Mouse (Mus musculus) myocyte (in vitro differentiated cells): ENCODE measurements around the gene Ppp1r14a. TPM values are rescaled to one million over a fixed set of nuclear protein-coding genes. Genes with fewer than 3 reads are reported as not detected.

Experiments
- H3K27me3 ChIP-seq: one replicate; pipeline ENCODE4 v1.6.1; 2011; ENCODE audit not compliant: control insufficient read depth, insufficient read depth, insufficient read length
- H3K36me3 ChIP-seq: one replicate; pipeline ENCODE4 v1.6.1; 2011; ENCODE audit not compliant: control insufficient read depth, insufficient read depth
- H3K4me2 ChIP-seq: one replicate; pipeline ENCODE4 v1.6.1; 2011; ENCODE audit warnings: low read depth, control low read depth
- H3K4me3 ChIP-seq: one replicate; pipeline ENCODE4 v1.5.1; 2011; ENCODE audit warnings: mild to moderate bottlenecking, control low read depth, moderate library complexity
- H3K79me2 ChIP-seq: one replicate; pipeline ENCODE4 v1.6.1; 2011; ENCODE audit not compliant: control insufficient read depth, insufficient read depth
- H3ac ChIP-seq: one replicate; pipeline ENCODE4 v1.6.1; 2011; ENCODE audit not compliant: control insufficient read depth, insufficient read length
- CEBPB ChIP-seq: IDR thresholded peaks from 2 replicates; pipeline ENCODE4 v1.6.1; 2011; ENCODE audit warnings: mild to moderate bottlenecking, moderate library complexity; ENCODE audit not compliant: poor library complexity, insufficient read depth, severe bottlenecking
- E2F4 ChIP-seq: IDR thresholded peaks from one replicate; pipeline ENCODE4 v1.6.1; 2011; ENCODE audit warnings: mild to moderate bottlenecking, control low read depth, moderate library complexity; ENCODE audit not compliant: insufficient read depth
- MAX ChIP-seq: IDR thresholded peaks from one replicate; pipeline ENCODE4 v1.6.1; 2011; ENCODE audit warnings: low read depth, mild to moderate bottlenecking, control low read depth
- MYOD1 ChIP-seq, 3 experiments: IDR thresholded peaks; one replicate each; pipeline ENCODE4 v1.6.1; 2011; ENCODE audit warnings: control low read depth in 2 of 3, low read depth in 2 of 3, mild to moderate bottlenecking in 2 of 3, moderate library complexity in 1 of 3; ENCODE audit not compliant: insufficient read length in 2 of 3, control insufficient read depth in 1 of 3
- MYOG ChIP-seq, 3 experiments: IDR thresholded peaks; one replicate each; pipeline ENCODE4 v1.6.1; 2011; ENCODE audit warnings: control low read depth in 2 of 3, low read depth in 2 of 3, mild to moderate bottlenecking in 2 of 3; ENCODE audit not compliant: insufficient read length in 2 of 3, control insufficient read depth in 1 of 3, insufficient read depth in 1 of 3
- POLR2A ChIP-seq: IDR thresholded peaks from one replicate; pipeline ENCODE4 v1.6.1; 2011; ENCODE audit warnings: low read depth, mild to moderate bottlenecking, control low read depth, moderate library complexity; ENCODE audit not compliant: insufficient read length
- POLR2AphosphoS2 ChIP-seq: IDR thresholded peaks from one replicate; pipeline ENCODE4 v1.6.1; 2011; ENCODE audit warnings: low read depth, control low read depth; ENCODE audit not compliant: insufficient read length
- REST ChIP-seq: IDR thresholded peaks from one replicate; pipeline ENCODE4 v1.6.1; 2011; ENCODE audit warnings: mild to moderate bottlenecking, control low read depth, moderate library complexity; ENCODE audit not compliant: insufficient read depth, insufficient read length
- SRF ChIP-seq: IDR thresholded peaks from one replicate; pipeline ENCODE4 v1.6.1; 2011; ENCODE audit warnings: low read depth; ENCODE audit not compliant: control insufficient read depth, insufficient read length
- TCF12 ChIP-seq: IDR thresholded peaks from one replicate; pipeline ENCODE4 v1.6.1; 2011; ENCODE audit warnings: mild to moderate bottlenecking, control low read depth; ENCODE audit not compliant: poor library complexity, insufficient read depth, severe bottlenecking
- TCF3 ChIP-seq: IDR thresholded peaks from one replicate; pipeline ENCODE4 v1.6.1; 2011; ENCODE audit warnings: low read depth, control low read depth; ENCODE audit not compliant: insufficient read length
- USF1 ChIP-seq: IDR thresholded peaks from one replicate; pipeline ENCODE4 v1.6.1; 2011; ENCODE audit warnings: low read depth, mild to moderate bottlenecking, control low read depth, moderate library complexity
- polyA plus RNA-seq: library from polyadenylated mRNA; unstranded; fragments of >200 nt; fragmentation: generic; extraction: Trizol; gene quantifications from one replicate; pipeline ENCODE4 v1.2.1, GENCODE M21; 2012; ENCODE audit warnings: missing spikeins

The Ppp1r14a gene
- polyA plus RNA-seq, 1 experiment = 0.35 TPM

GRCm38 (mm10) chr7:29319337-29320307 is 30.5 kb downstream of the Ppp1r14a start:
- no peak overlapping the region for H3K4me2 ChIP-seq

GRCm38 (mm10) chr7:29327087-29327486 is 38.0 kb downstream of the Ppp1r14a start:
- Histone ChIP-seq H3K4me2 (no peak overlapping the region), H3K4me3 (no peak overlapping the region), H3ac (no peak overlapping the region), H3K36me3 (no peaks in the 10 kb centered on the region), H3K27me3 (no peaks in the 10 kb centered on the region), H3K79me2 (no peaks in the 10 kb centered on the region)
- TF ChIP-seq E2F4 = no peak
- no peak for TF ChIP-seq SRF

More at GRCm38 (mm10) chr7:29319337-29320307, 30.5 kb downstream of the Ppp1r14a start:
- H3K79me2 ChIP-seq = no peaks in the 10 kb centered on the region
- H3ac ChIP-seq = no peak overlapping the region
- no peak overlapping the region for H3K4me3 ChIP-seq
- no peak for TF ChIP-seq CEBPB
- no peak for TF ChIP-seq REST
- TF ChIP-seq TCF3 = no peak
- no peak for TF ChIP-seq TCF12
- TF ChIP-seq POLR2AphosphoS2 = no peak
- TF ChIP-seq MYOD1 (IDR thresholded peaks at IDR 0.05; ENCODE audit: control insufficient read depth in 1 of 3, insufficient read length in 2 of 3, low read depth in 2 of 3) = no peak
- no peak for TF ChIP-seq MYOG (IDR thresholded peaks at IDR 0.05; ENCODE audit: control insufficient read depth in 1 of 3, insufficient read depth in 1 of 3, insufficient read length in 2 of 3, low read depth in 2 of 3)
- no peak for TF ChIP-seq USF1
- H3K27me3 ChIP-seq = no peaks in the 10 kb centered on the region
- no peaks in the 10 kb centered on the region for H3K36me3 ChIP-seq

GRCm38 (mm10) chr7:29328984-29329383 is 39.9 kb downstream of the Ppp1r14a start:
- H3K79me2 ChIP-seq = no peaks in the 10 kb centered on the region
- no peak for TF ChIP-seq USF1
- no peak for TF ChIP-seq POLR2AphosphoS2
- no peak for TF ChIP-seq MYOD1 (IDR thresholded peaks at IDR 0.05; ENCODE audit: control insufficient read depth in 1 of 3, insufficient read length in 2 of 3, low read depth in 2 of 3)
- no peak for TF ChIP-seq MYOG (IDR thresholded peaks at IDR 0.05; ENCODE audit: control insufficient read depth in 1 of 3, insufficient read depth in 1 of 3, insufficient read length in 2 of 3, low read depth in 2 of 3)
- TF ChIP-seq TCF12 = no peak
- TF ChIP-seq E2F4 = no peak
- TF ChIP-seq TCF3 = no peak
- no peak for TF ChIP-seq POLR2A
- TF ChIP-seq REST = no peak
- no peak for TF ChIP-seq SRF
- no peak for TF ChIP-seq CEBPB
- TF ChIP-seq MAX = no peak
- no peak overlapping the region for H3ac ChIP-seq
- H3K4me3 ChIP-seq = no peak overlapping the region
- H3K36me3 ChIP-seq = no peaks in the 10 kb centered on the region
- no peak overlapping the region for H3K4me2 ChIP-seq
- no peaks in the 10 kb centered on the region for H3K27me3 ChIP-seq

GRCm38 (mm10) chr7:29334156-29334555 is 45.0 kb downstream of the Ppp1r14a start:
- Histone ChIP-seq H3K4me2 (no peak overlapping the region), H3K4me3 (no peak overlapping the region), H3K36me3 (no peaks in the 10 kb centered on the region), H3K27me3 (no peaks in the 10 kb centered on the region), H3K79me2 (no peaks in the 10 kb centered on the region), H3ac (no peak overlapping the region)
- TF ChIP-seq E2F4 = no peak
- TF ChIP-seq USF1 = no peak
- TF ChIP-seq TCF3 = no peak
- TF ChIP-seq SRF = no peak
- TF ChIP-seq POLR2AphosphoS2 = no peak
- no peak for TF ChIP-seq CEBPB
- no peak for TF ChIP-seq REST
- no peak for TF ChIP-seq MAX
- TF ChIP-seq MYOD1 (IDR thresholded peaks at IDR 0.05; ENCODE audit: control insufficient read depth in 1 of 3, insufficient read length in 2 of 3, low read depth in 2 of 3) = no peak
- no peak for TF ChIP-seq TCF12
- TF ChIP-seq POLR2A = no peak
- no peak for TF ChIP-seq MYOG (IDR thresholded peaks at IDR 0.05; ENCODE audit: control insufficient read depth in 1 of 3, insufficient read depth in 1 of 3, insufficient read length in 2 of 3, low read depth in 2 of 3)

GRCm38 (mm10) chr7:29335276-29335675 is 46.2 kb downstream of the Ppp1r14a start:
- no peak overlapping the region for H3K4me2 ChIP-seq
- no peaks in the 10 kb centered on the region for H3K27me3 ChIP-seq
- H3K79me2 ChIP-seq = no peaks in the 10 kb centered on the region
- H3ac ChIP-seq = no peak overlapping the region
- no peaks in the 10 kb centered on the region for H3K36me3 ChIP-seq
- TF ChIP-seq SRF = no peak
- TF ChIP-seq REST = no peak
- no peak for TF ChIP-seq MYOD1 (IDR thresholded peaks at IDR 0.05; ENCODE audit: control insufficient read depth in 1 of 3, insufficient read length in 2 of 3, low read depth in 2 of 3)
- TF ChIP-seq E2F4 = no peak
- TF ChIP-seq POLR2AphosphoS2 = no peak
- no peak for TF ChIP-seq USF1
- TF ChIP-seq MAX = no peak
- TF ChIP-seq TCF3 = no peak
- no peak for TF ChIP-seq TCF12
- TF ChIP-seq CEBPB = no peak
- TF ChIP-seq POLR2A = no peak
- TF ChIP-seq MYOG (IDR thresholded peaks at IDR 0.05; ENCODE audit: control insufficient read depth in 1 of 3, insufficient read depth in 1 of 3, insufficient read length in 2 of 3, low read depth in 2 of 3) = no peak
- H3K4me3 ChIP-seq = no peak overlapping the region
